Comparison of ENCODE assay signal across 8 mouse cellular contexts in genomic region chr6:136470321-136471230, GRCm38 (mm10). TPM values are rescaled to one million over a fixed set of nuclear protein-coding genes. Genes with fewer than 3 reads are reported as not detected.
DNase-seq lines count a peak whose midpoint lies in the region; ATAC-seq and TF ChIP-seq lines count a peak whose summit lies in the region.

No protein-coding gene starts in this region.

- peak overlapping the region; percentile 58; the same call in 1 of the 2 replicates for H3K27ac ChIP-seq in cerebellum, adult 2 months (ENCODE audit: insufficient read depth, low read length)
- H3K27ac ChIP-seq in forebrain, embryonic 15.5 days (replicated peaks), result peak overlapping the region; percentile 97
- H3K27ac ChIP-seq in liver, postnatal 0 days (ENCODE audit: low read depth), result peak overlapping the region; percentile 98
- peak overlapping the region; percentile 85 for H3K27ac ChIP-seq in neural tube, embryonic 14.5 days (ENCODE audit: low read depth, low read length)

- WGBS in cerebellum, adult 2 months, result 14% methylated on average over 31 of the region's 31 CpGs
- 1% methylated on average over 31 of the region's 31 CpGs for WGBS in forebrain, embryonic 15.5 days
- WGBS in liver, postnatal 0 days (ENCODE audit: insufficient replicate concordance), result 15% methylated on average over 31 of the region's 31 CpGs
- WGBS in neural tube, embryonic 14.5 days, result 1% methylated on average over 31 of the region's 31 CpGs

- peak; percentile 25 for ATAC-seq in G1E (ENCODE audit: extremely low read depth, insufficient number of reproducible peaks, low FRiP score, poor library complexity, severe bottlenecking)
- ATAC-seq in forebrain, embryonic 15.5 days (replicated peaks), result peak; percentile 75
- peak; percentile 35 for ATAC-seq in liver, postnatal 0 days
- peak; percentile 81 for ATAC-seq in neural tube, embryonic 14.5 days (ENCODE audit: low read depth)

- 0 out of 2 replicates have a peak overlapping the region, but pooled peaks have one; percentile 18 for H3K4me2 ChIP-seq in forebrain, embryonic 15.5 days (replicated peaks)
- H3K4me2 ChIP-seq in liver, postnatal 0 days (ENCODE audit: low read depth, low read length), result peak overlapping the region; percentile 59
- H3K4me2 ChIP-seq in neural tube, embryonic 14.5 days (ENCODE audit: low read depth, low read length), result peak overlapping the region; percentile 11; the same call in 1 of the 2 replicates

- TF ChIP-seq EP300 in liver, postnatal 0 days (IDR thresholded peaks at IDR 0.05; ENCODE audit: low read depth), result peak; percentile 37; the same call in 1 of the 2 replicates

- peaks cover 83% of the 10 kb centered on the region for H3K4me1 ChIP-seq in G1E (ENCODE audit: insufficient read depth, low read depth, low read length)
- H3K4me1 ChIP-seq in cerebellum, adult 2 months (ENCODE audit: control insufficient read depth, insufficient read depth, low read length), result peaks cover 13% of the 10 kb centered on the region
- H3K4me1 ChIP-seq in forebrain, embryonic 15.5 days, result peaks cover 48% of the 10 kb centered on the region
- peaks cover 66% of the 10 kb centered on the region for H3K4me1 ChIP-seq in liver, postnatal 0 days (ENCODE audit: insufficient read depth)
- peaks cover 23% of the 10 kb centered on the region; the same call in 1 of the 2 replicates for H3K4me1 ChIP-seq in neural tube, embryonic 14.5 days (ENCODE audit: control insufficient read depth, insufficient read depth, low read length)

- DNase-seq in G1E (ENCODE audit: low spot score), result peak; percentile 63
- DNase-seq in cerebellum, adult 2 months, result peak; percentile 81 to 90
- DNase-seq in heart, postnatal 14 days, result peak; percentile 85 to 86
- peak; percentile 80 to 89 for DNase-seq in kidney, postnatal 4 days
- DNase-seq in liver, postnatal 0 days, result peak; percentile 90
- peak; percentile 89 for DNase-seq in telencephalon, adult 2 months (ENCODE audit: low read depth, low spot score)

- H3K9ac ChIP-seq in forebrain, embryonic 15.5 days (replicated peaks), result no peak overlapping the region; the same call in 1 of the 2 replicates
- H3K9ac ChIP-seq in liver, postnatal 0 days (replicated peaks), result no peak overlapping the region; the same call in 1 of the 2 replicates
- H3K9ac ChIP-seq in neural tube, embryonic 14.5 days (replicated peaks; ENCODE audit: low read depth, low read length), result no peak overlapping the region

- H3K27me3 ChIP-seq in G1E (ENCODE audit: insufficient read depth, low read length), result no peaks in the 10 kb centered on the region
- no peaks in the 10 kb centered on the region for H3K27me3 ChIP-seq in cerebellum, adult 2 months (ENCODE audit: control insufficient read depth, insufficient read depth, low read length)
- H3K27me3 ChIP-seq in forebrain, embryonic 15.5 days, result no peaks in the 10 kb centered on the region
- H3K27me3 ChIP-seq in liver, postnatal 0 days (ENCODE audit: insufficient read depth, low read length), result no peaks in the 10 kb centered on the region
- H3K27me3 ChIP-seq in neural tube, embryonic 14.5 days (ENCODE audit: control insufficient read depth, insufficient read depth, low read length), result no peaks in the 10 kb centered on the region

- H3K9me3 ChIP-seq in G1E (replicated peaks), result 0 out of 2 replicates have a peak, but pooled peaks cover 5% of the 10 kb centered on the region
- no peaks in the 10 kb centered on the region for H3K9me3 ChIP-seq in forebrain, embryonic 15.5 days
- no peaks in the 10 kb centered on the region for H3K9me3 ChIP-seq in liver, postnatal 0 days (ENCODE audit: low read length)
- H3K9me3 ChIP-seq in neural tube, embryonic 14.5 days (ENCODE audit: control insufficient read depth, low read length), result no peaks in the 10 kb centered on the region

- intact Hi-C loops in heart, postnatal 14 days (cut with DNase I), result no loop called here

- H3K36me3 ChIP-seq in G1E (replicated peaks), result no peaks in the 10 kb centered on the region
- no peaks in the 10 kb centered on the region for H3K36me3 ChIP-seq in forebrain, embryonic 15.5 days
- no peaks in the 10 kb centered on the region for H3K36me3 ChIP-seq in liver, postnatal 0 days (replicated peaks; ENCODE audit: insufficient read depth, low read length)
- no peaks in the 10 kb centered on the region for H3K36me3 ChIP-seq in neural tube, embryonic 14.5 days (ENCODE audit: control insufficient read depth, insufficient read depth, low read length)

- TF ChIP-seq POLR2A in cerebellum, adult 2 months (IDR thresholded peaks at IDR 0.05; ENCODE audit: borderline replicate concordance, insufficient read depth, low read length), result no peak

- peak overlapping the region; percentile 56; the same call in 1 of the 2 replicates for H3K4me3 ChIP-seq in G1E (ENCODE audit: low read depth, low read length)
- peak overlapping the region; percentile 29 for H3K4me3 ChIP-seq in cerebellum, adult 2 months (replicated peaks; ENCODE audit: insufficient read depth, low read depth, low read length)
- H3K4me3 ChIP-seq in forebrain, embryonic 15.5 days, result no peak overlapping the region
- peak overlapping the region; percentile 23 for H3K4me3 ChIP-seq in liver, postnatal 0 days (ENCODE audit: low read depth, low read length)
- no peak overlapping the region for H3K4me3 ChIP-seq in neural tube, embryonic 14.5 days (ENCODE audit: low read depth, low read length)

- no peak for TF ChIP-seq CTCF in G1E (IDR thresholded peaks at IDR 0.05; ENCODE audit: low read depth, low read length)
- no peak for TF ChIP-seq CTCF in cerebellum, adult 2 months (IDR thresholded peaks at IDR 0.05; ENCODE audit: borderline replicate concordance, insufficient read depth, low read depth, low read length)
- TF ChIP-seq CTCF in liver, postnatal 0 days (IDR thresholded peaks at IDR 0.05; ENCODE audit: low read depth), result 0 out of 2 replicates have a peak, but pooled peaks have one; percentile 9

RNA-seq across cellular contexts. Expression of gene Atf7ip, which starts 35.4 kb away (rescaled TPM):
- total RNA-seq in G1E (2014; fragmentation: Nextera tagmentation) (192 and 235 TPM in 2 replicates), G1E (2017) (22.9 and 34.6 TPM in 2 replicates)
- 22.0 and 24.2 TPM in 2 replicates for polyA plus RNA-seq in G1E (2012)
- polyA plus RNA-seq in cerebellum, adult 2 months (2012; rRNA removed), result 70.5 and 83.0 TPM in 2 replicates
- polyA plus RNA-seq in forebrain, embryonic 15.5 days (2015; fragmentation: Nextera tagmentation; extraction: Ambion mirVana), result 45.6 and 46.9 TPM in 2 replicates
- total RNA-seq in heart, postnatal 14 days (2021), result 100 to 1,000 TPM in 1 of 2 experiments, 10 to 100 TPM in 1; 92.6 to 107 TPM
- 5.6 and 6.6 TPM in 2 replicates for polyA plus RNA-seq in liver, postnatal 0 days (2015; fragmentation: Nextera tagmentation; extraction: Ambion mirVana)
- polyA plus RNA-seq in neural tube, embryonic 14.5 days (2014; fragmentation: Nextera tagmentation; extraction: Ambion mirVana), result 49.2 and 59.5 TPM in 2 replicates

RNA-seq across cellular contexts. Expression of gene E330021D16Rik, which starts 55.2 kb away (rescaled TPM):
- not detected in 2 replicates for total RNA-seq in G1E (2014; fragmentation: Nextera tagmentation)
- total RNA-seq in G1E (2017), result 0.16 TPM in 1 of 2 replicates, not detected in the other
- polyA plus RNA-seq in G1E (2012), result not detected in 2 replicates
- polyA plus RNA-seq in cerebellum, adult 2 months (2012; rRNA removed), result not detected in 2 replicates
- not detected in 2 replicates for polyA plus RNA-seq in forebrain, embryonic 15.5 days (2015; fragmentation: Nextera tagmentation; extraction: Ambion mirVana)
- not detected for total RNA-seq in heart, postnatal 14 days (2021)
- polyA plus RNA-seq in liver, postnatal 0 days (2015; fragmentation: Nextera tagmentation; extraction: Ambion mirVana), result 0.47 and 0.67 TPM in 2 replicates
- not detected in 2 replicates for polyA plus RNA-seq in neural tube, embryonic 14.5 days (2014; fragmentation: Nextera tagmentation; extraction: Ambion mirVana)

Comparison
In these comparisons a context has a peak if more than half of its experiments do, and no peak if none do; other contexts are left out.
1. ATAC-seq: peak in every context shown above with its lines; median percentile 81 in neural tube, embryonic 14.5 days; 75 in forebrain, embryonic 15.5 days; 35 in liver, postnatal 0 days; 25 in G1E.
2. H3K4me3 ChIP-seq: peak in G1E (single experiment), cerebellum, adult 2 months (single experiment) and liver, postnatal 0 days (single experiment); none in forebrain, embryonic 15.5 days (single experiment) and neural tube, embryonic 14.5 days (single experiment).
3. Peak in every context shown above with its lines, with median percentiles within 50 percentile points of each other: DNase-seq, H3K27ac ChIP-seq and H3K4me2 ChIP-seq.